Mouse (Mus musculus) CD4-positive naive resting alpha-beta T cell, adult 76 days (primary cell): ENCODE data around the gene Gm7971. TPM values are rescaled to one million over a fixed set of nuclear protein-coding genes. Genes with fewer than 3 reads are reported as not detected.

Source experiments
- total RNA-seq: library from RNA; stranded (reverse); gene quantifications from one replicate; pipeline ENCODE4 v1.2.4, GENCODE M21; 2023

The Gm7971 gene
- not detected for total RNA-seq

DNA sequence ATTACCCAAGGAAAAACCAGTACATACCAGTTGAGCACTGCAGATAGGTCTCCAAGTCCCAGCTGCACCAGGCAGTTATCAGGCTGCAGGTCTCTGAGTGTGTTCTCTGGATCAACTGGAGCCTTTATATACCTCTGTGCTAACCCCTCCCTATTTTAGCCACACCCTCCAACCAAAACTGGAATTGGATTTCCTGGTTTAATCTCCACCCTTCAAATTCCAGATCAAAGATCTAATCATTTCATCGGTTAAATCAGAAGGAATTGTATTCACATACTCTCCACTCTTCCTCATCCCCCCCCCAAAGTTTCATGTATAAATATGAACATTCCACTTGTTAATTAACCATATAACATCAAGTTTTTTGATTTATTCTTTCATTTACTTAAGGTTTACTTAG, at the start of gene Gm7971:
Gene Gm7971, minus strand, starts transcription at position 101 of the 400 bp plus-strand sequence.

Other genes starting within 250 kb of the Gm7971 start
- gene D5Ertd577e, start 138.1 kb downstream of the Gm7971 start, total RNA-seq, result not detected
- gene Gm3286, start 84.1 kb downstream of the Gm7971 start, total RNA-seq, result not detected
- gene Gm7978, start 141.3 kb upstream of the Gm7971 start, total RNA-seq, result not detected
- gene Gm7982, start 147.1 kb upstream of the Gm7971 start, total RNA-seq, result not detected
- gene E330014E10Rik, start 181.1 kb upstream of the Gm7971 start, total RNA-seq, result not detected